Mouse (Mus musculus) lung, embryonic 16.5 days (tissue): ENCODE data around the gene Drosha. TPM values are rescaled to one million over a fixed set of nuclear protein-coding genes. Genes with fewer than 3 reads are reported as not detected.

Experiments used
- ATAC-seq: fragments of 200-750 bp; cut with Nextera tagmentation; 2 replicates; pipeline ENCODE4 v1.8.0; 2017; ENCODE audit warnings: low read depth, mild to moderate bottlenecking, moderate library complexity
- H3K27ac ChIP-seq: fragments of 300-500 bp; sonication (generic); 2 replicates; pipeline ENCODE4 v1.5.1; 2014; ENCODE audit warnings: mild to moderate bottlenecking, control low read depth, low read length
- H3K27me3 ChIP-seq: fragments of 300-500 bp; sonication (generic); 2 replicates; pipeline ENCODE4 v1.6.1; 2014; ENCODE audit warnings: low read depth, low read length, mixed read lengths; ENCODE audit not compliant: control insufficient read depth, insufficient read depth
- H3K36me3 ChIP-seq: fragments of 300-500 bp; sonication (generic); 2 replicates; pipeline ENCODE4 v1.6.1; 2014; ENCODE audit warnings: low read length; ENCODE audit not compliant: control insufficient read depth, insufficient read depth
- H3K4me1 ChIP-seq: fragments of 300-500 bp; sonication (generic); replicated peaks from 2 replicates; pipeline ENCODE4 v1.6.1; 2014; ENCODE audit warnings: low read length, mixed read lengths; ENCODE audit not compliant: control insufficient read depth, insufficient read depth
- H3K4me2 ChIP-seq: fragments of 300-500 bp; sonication (generic); 2 replicates; pipeline ENCODE4 v1.6.1; 2014; ENCODE audit warnings: low read depth, low read length, control low read depth
- H3K4me3 ChIP-seq: fragments of 300-500 bp; sonication (generic); 2 replicates; pipeline ENCODE4 v1.5.1; 2014; ENCODE audit warnings: mild to moderate bottlenecking, low read length, control low read depth
- H3K9ac ChIP-seq: fragments of 300-500 bp; sonication (generic); 2 replicates; pipeline ENCODE4 v1.6.1; 2014; ENCODE audit warnings: low read length, control low read depth
- H3K9me3 ChIP-seq: fragments of 300-500 bp; sonication (generic); 2 replicates; pipeline ENCODE4 v1.6.1; 2016; ENCODE audit warnings: low read length; ENCODE audit not compliant: control insufficient read depth
- WGBS: fragments of 180-500 bp; shearing (Covaris S2); extraction: QIAGEN DNeasy Blood & Tissue Kit; methylation state at CpG from one replicate; pipeline ENCODE4 v1.1.7; 2014; 5-methylcytosine and 5-hydroxymethylcytosine counted together
- polyA plus RNA-seq: library from polyadenylated mRNA; unstranded; fragments of >200 nt; fragmentation: Nextera tagmentation; extraction: Ambion mirVana; gene quantifications from 2 replicates; pipeline ENCODE4 v1.2.1, GENCODE M21; 2015

Gene Drosha
- polyA plus RNA-seq = 27.2 and 32.0 TPM in 2 replicates

DNA sequence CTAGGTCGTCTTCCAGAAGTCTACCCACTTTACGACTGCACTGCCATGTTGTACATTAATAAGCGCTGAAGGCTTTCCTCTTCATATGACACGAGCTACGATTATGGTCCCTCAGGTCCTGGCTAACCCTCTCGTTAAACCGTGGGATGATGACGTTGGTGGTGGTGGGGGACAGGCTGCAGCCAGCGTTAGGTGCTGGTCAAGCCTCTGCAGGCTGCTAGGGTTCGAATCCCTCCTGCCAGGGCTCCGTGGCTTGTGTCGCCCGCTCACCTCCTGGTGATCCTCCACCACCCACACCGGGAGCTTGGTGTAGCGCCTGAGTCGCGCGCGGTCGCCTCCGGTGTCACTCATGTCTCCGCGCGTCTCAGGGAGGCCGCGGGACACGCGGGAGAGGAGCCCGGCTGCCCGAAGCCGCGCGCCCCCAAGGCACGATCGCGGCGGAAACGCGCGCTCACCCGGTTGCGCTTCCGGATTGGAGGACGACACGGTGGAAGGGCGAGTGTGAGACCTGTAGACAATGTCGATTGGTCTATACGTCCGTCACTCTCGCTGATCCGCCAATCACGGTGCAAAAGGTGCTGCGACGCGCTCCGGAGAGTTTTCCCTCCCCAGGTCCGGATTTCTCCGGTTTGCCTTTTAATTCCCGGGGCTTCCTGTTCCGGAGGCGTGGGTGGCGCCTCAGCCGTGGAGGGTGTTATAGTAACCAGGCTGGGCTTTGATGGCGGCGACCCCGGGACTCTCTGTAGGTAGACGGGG is at the start of gene Drosha, which contains the start of gene 6030458C11Rik:
Gene Drosha, plus strand, starts transcription at position 619 of the 756 bp plus-strand sequence.
Gene 6030458C11Rik, minus strand, starts transcription at position 453 of the 756 bp plus-strand sequence.
- H3K4me3 ChIP-seq = peak within 1 kb of the TSS; percentile 98
- H3K4me2 ChIP-seq = peak within 1 kb of the TSS; percentile 89
- H3K9me3 ChIP-seq = no peaks in the 10 kb centered on the region
- no peaks in the 10 kb centered on the region for H3K27me3 ChIP-seq
- H3K9ac ChIP-seq = peak within 1 kb of the TSS; percentile 95
- peak; percentile 100 for ATAC-seq
- H3K4me1 ChIP-seq = peaks cover 13% of the 10 kb centered on the region
- under 1% methylated on average over 67 of the region's 67 CpGs for WGBS
- H3K36me3 ChIP-seq = peaks cover 15% of the 10 kb centered on the region
- peak within 1 kb of the TSS; percentile 53 for H3K27ac ChIP-seq

DNA sequence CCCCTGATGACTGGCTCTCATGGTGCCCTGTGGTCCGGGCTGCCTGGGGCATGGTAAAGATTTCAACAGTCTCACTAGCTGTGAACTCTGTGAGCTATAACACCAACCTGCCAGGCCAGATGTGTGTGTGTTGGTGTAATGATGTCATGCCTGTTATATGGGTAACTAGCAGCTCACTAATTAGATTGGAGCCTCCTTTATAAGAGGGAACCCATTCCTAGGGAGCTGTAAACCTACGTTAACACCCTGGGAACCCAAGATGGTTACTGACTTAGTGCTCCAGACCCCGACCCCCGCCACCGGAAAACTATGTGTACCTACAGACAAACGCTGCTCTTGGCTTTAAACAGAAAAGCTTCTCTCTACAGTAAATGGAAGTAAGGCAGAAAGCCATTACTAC is 43.3 kb upstream of the Drosha start:
- no peaks in the 10 kb centered on the region for H3K4me1 ChIP-seq
- H3K27ac ChIP-seq = no peak overlapping the region
- peaks cover 2% of the 10 kb centered on the region; the same call in 1 of the 2 replicates for H3K9me3 ChIP-seq
- no peaks in the 10 kb centered on the region for H3K27me3 ChIP-seq
- no peak overlapping the region for H3K4me2 ChIP-seq
- WGBS = 70% methylated on average over 6 of the region's 6 CpGs
- H3K9ac ChIP-seq = no peak overlapping the region
- no peak for ATAC-seq
- no peaks in the 10 kb centered on the region for H3K36me3 ChIP-seq
- no peak overlapping the region for H3K4me3 ChIP-seq

- H3K27ac ChIP-seq = no peak overlapping the region
- H3K36me3 ChIP-seq = no peaks in the 10 kb centered on the region
- H3K4me3 ChIP-seq = no peak overlapping the region
- no peak overlapping the region for H3K9ac ChIP-seq
- no peak for ATAC-seq
- no peaks in the 10 kb centered on the region for H3K4me1 ChIP-seq
- WGBS = 45% methylated on average over 13 of the region's 16 CpGs
- no peaks in the 10 kb centered on the region; the same call in 1 of the 2 replicates for H3K9me3 ChIP-seq
- no peak overlapping the region for H3K4me2 ChIP-seq
- H3K27me3 ChIP-seq = no peaks in the 10 kb centered on the region
Observed at GRCm38 (mm10) chr15:12781729-12782326, 42.8 kb upstream of the Drosha start.

- no peaks in the 10 kb centered on the region for H3K36me3 ChIP-seq
- no peaks in the 10 kb centered on the region for H3K27me3 ChIP-seq
- H3K27ac ChIP-seq = no peak overlapping the region
- 74% methylated on average over 5 of the region's 5 CpGs for WGBS
- no peaks in the 10 kb centered on the region for H3K9me3 ChIP-seq
- no peak overlapping the region for H3K4me3 ChIP-seq
- no peak overlapping the region for H3K9ac ChIP-seq
- peaks cover 5% of the 10 kb centered on the region; the same call in 1 of the 2 replicates for H3K4me1 ChIP-seq
- ATAC-seq = no peak
- H3K4me2 ChIP-seq = no peak overlapping the region
Observed at GRCm38 (mm10) chr15:12788536-12788935, 36.1 kb upstream of the Drosha start.

- H3K36me3 ChIP-seq = no peaks in the 10 kb centered on the region
- H3K9ac ChIP-seq = peak overlapping the region; percentile 40; the same call in 1 of the 2 replicates
- H3K27ac ChIP-seq = no peak overlapping the region
- no peak overlapping the region for H3K4me3 ChIP-seq
- no peaks in the 10 kb centered on the region for H3K9me3 ChIP-seq
- peaks cover 5% of the 10 kb centered on the region; the same call in 1 of the 2 replicates for H3K4me1 ChIP-seq
- no peaks in the 10 kb centered on the region for H3K27me3 ChIP-seq
- WGBS = 14% methylated on average over 10 of the region's 10 CpGs
- peak; percentile 73 for ATAC-seq
- H3K4me2 ChIP-seq = peak overlapping the region; percentile 41
Observed at GRCm38 (mm10) chr15:12789406-12789867, 35.2 kb upstream of the Drosha start.

- ATAC-seq = no peak
- Histone ChIP-seq H3K36me3 (no peaks in the 10 kb centered on the region), H3K27me3 (no peaks in the 10 kb centered on the region), H3K9me3 (no peaks in the 10 kb centered on the region), H3K27ac (no peak overlapping the region), H3K4me2 (no peak overlapping the region), H3K4me3 (no peak overlapping the region), H3K9ac (no peak overlapping the region), H3K4me1 (peaks cover 4% of the 10 kb centered on the region; the same call in 1 of the 2 replicates)
- 51% methylated on average over 6 of the region's 6 CpGs for WGBS
Observed at GRCm38 (mm10) chr15:12794311-12794710, 30.3 kb upstream of the Drosha start.

- ATAC-seq = no peak
- 1% methylated on average over 2 of the region's 2 CpGs for WGBS
Observed at GRCm38 (mm10) chr15:12795457-12795894, 29.1 kb upstream of the Drosha start.

DNA sequence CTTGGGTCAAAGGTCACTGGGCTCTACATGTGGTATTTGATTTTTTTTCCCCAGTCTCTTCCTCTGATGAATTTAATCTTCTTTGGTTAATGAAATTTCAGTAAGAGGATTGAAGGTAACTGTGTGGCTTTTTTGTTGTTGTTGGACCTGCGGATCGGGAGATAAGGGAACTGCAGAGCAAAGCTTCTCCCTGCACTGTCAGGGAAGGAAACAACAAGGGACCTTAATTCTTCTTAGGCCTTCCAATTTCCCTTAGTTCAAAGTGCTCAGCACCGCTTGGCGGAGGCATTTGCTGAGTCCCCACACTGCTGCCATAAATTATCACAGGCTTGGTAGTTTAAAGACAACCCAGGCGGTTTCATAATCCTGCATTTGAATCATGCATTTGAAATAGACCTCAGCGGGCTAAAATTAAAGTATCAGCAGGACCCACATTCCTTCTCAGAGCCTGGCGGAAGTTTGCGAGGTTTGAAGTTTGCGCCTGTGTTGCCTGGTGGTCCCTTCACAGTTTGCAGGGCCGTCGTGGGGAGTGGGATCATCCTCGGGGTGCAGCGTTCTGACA is 28.6 kb upstream of the Drosha start:
- H3K4me3 ChIP-seq = no peak overlapping the region
- WGBS = 47% methylated on average over 13 of the region's 13 CpGs
- ATAC-seq = no peak
- H3K36me3 ChIP-seq = no peaks in the 10 kb centered on the region
- H3K4me2 ChIP-seq = no peak overlapping the region
- no peaks in the 10 kb centered on the region for H3K27me3 ChIP-seq
- H3K9me3 ChIP-seq = no peaks in the 10 kb centered on the region
- H3K9ac ChIP-seq = no peak overlapping the region
- H3K27ac ChIP-seq = no peak overlapping the region
- no peaks in the 10 kb centered on the region for H3K4me1 ChIP-seq

More at GRCm38 (mm10) chr15:12795457-12795894, 29.1 kb upstream of the Drosha start:
- H3K9ac ChIP-seq = no peak overlapping the region
- no peaks in the 10 kb centered on the region for H3K4me1 ChIP-seq
- no peaks in the 10 kb centered on the region for H3K27me3 ChIP-seq
- H3K9me3 ChIP-seq = no peaks in the 10 kb centered on the region
- H3K36me3 ChIP-seq = no peaks in the 10 kb centered on the region
- no peak overlapping the region for H3K4me3 ChIP-seq
- no peak overlapping the region for H3K4me2 ChIP-seq
- H3K27ac ChIP-seq = no peak overlapping the region

GRCm38 (mm10) chr15:12798043-12798442 is 26.6 kb upstream of the Drosha start:
- no peak for ATAC-seq
- H3K36me3 ChIP-seq = no peaks in the 10 kb centered on the region
- no peaks in the 10 kb centered on the region for H3K27me3 ChIP-seq
- H3K4me3 ChIP-seq = no peak overlapping the region
- H3K9me3 ChIP-seq = no peaks in the 10 kb centered on the region
- H3K4me1 ChIP-seq = no peaks in the 10 kb centered on the region
- WGBS = 53% methylated on average over 6 of the region's 6 CpGs
- no peak overlapping the region for H3K27ac ChIP-seq
- no peak overlapping the region for H3K9ac ChIP-seq
- H3K4me2 ChIP-seq = no peak overlapping the region
